ENCODE assay signal across 8 mouse cellular contexts in the genomic region with DNA sequence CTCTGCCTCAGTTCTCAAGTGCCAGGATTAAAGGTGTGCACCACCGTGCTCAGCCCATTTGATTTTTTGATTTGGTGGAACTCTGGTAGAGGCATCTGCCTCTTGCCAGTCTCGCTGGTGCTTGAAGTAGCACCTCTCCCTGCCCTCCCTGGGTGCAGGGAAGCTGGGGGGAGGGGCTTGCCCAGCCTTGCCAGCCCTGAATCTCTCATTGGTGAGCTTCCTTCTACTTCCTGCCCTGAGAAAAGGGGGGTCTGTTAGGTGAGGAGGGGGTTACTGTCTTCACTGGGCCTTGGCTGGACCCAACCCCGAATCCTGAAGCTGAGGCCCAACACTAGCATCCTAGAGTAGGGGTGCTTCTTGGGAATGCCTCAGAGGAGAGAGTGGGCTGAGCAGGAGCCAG. TPM values are rescaled to one million over a fixed set of nuclear protein-coding genes. Genes with fewer than 3 reads are reported as not detected.
DNase-seq lines count a peak whose midpoint lies in the region; ATAC-seq and TF ChIP-seq lines count a peak whose summit lies in the region.

No protein-coding gene starts in this region.

- no peak for TF ChIP-seq CTCF in gastrocnemius, adult 2 months (IDR thresholded peaks at IDR 0.05)

- no peak overlapping the region; the same call in 1 of the 2 replicates for H3K4me2 ChIP-seq in lung, embryonic 15.5 days
- peak overlapping the region; percentile 86 for H3K4me2 ChIP-seq in hindbrain, embryonic 12.5 days (replicated peaks)
- peak overlapping the region; percentile 95 for H3K4me2 ChIP-seq in myocyte (ENCODE audit: low read depth)

- peaks cover 97% of the 10 kb centered on the region for H3K79me2 ChIP-seq in myocyte (ENCODE audit: control insufficient read depth, insufficient read depth)

- peak overlapping the region; percentile 99 for H3K27ac ChIP-seq in gastrocnemius, adult 2 months
- peak overlapping the region; percentile 34 for H3K27ac ChIP-seq in lung, embryonic 15.5 days
- H3K27ac ChIP-seq in hindbrain, embryonic 12.5 days, result 0 out of 2 replicates have a peak overlapping the region, but pooled peaks have one; percentile 2

- no peak overlapping the region for H3ac ChIP-seq in myocyte (ENCODE audit: control insufficient read depth, insufficient read length)

- no peaks in the 10 kb centered on the region for H3K9me3 ChIP-seq in lung, embryonic 15.5 days
- H3K9me3 ChIP-seq in hindbrain, embryonic 12.5 days (replicated peaks), result no peaks in the 10 kb centered on the region

- H3K4me3 ChIP-seq in gastrocnemius, adult 2 months, result peak overlapping the region; percentile 41
- no peak overlapping the region for H3K4me3 ChIP-seq in lung, embryonic 15.5 days
- H3K4me3 ChIP-seq in hindbrain, embryonic 12.5 days, result no peak overlapping the region
- no peak overlapping the region for H3K4me3 ChIP-seq in myocyte

- H3K4me1 ChIP-seq in lung, embryonic 15.5 days, result peaks cover 79% of the 10 kb centered on the region
- peaks cover 71% of the 10 kb centered on the region for H3K4me1 ChIP-seq in hindbrain, embryonic 12.5 days

- ATAC-seq in lung, embryonic 15.5 days (ENCODE audit: borderline replicate concordance, extremely low read depth, low FRiP score, low TSS enrichment), result no peak
- ATAC-seq in hindbrain, embryonic 12.5 days (ENCODE audit: low FRiP score), result no peak
- no peak for ATAC-seq in megakaryocyte progenitor cell, adult 5-6 weeks (replicated peaks; ENCODE audit: poor library complexity)

- WGBS in lung, embryonic 15.5 days, result 42% methylated on average over 3 of the region's 3 CpGs
- 87% methylated on average over 3 of the region's 3 CpGs for WGBS in hindbrain, embryonic 12.5 days

- H3K9ac ChIP-seq in lung, embryonic 15.5 days, result no peak overlapping the region
- peak overlapping the region; percentile 32 for H3K9ac ChIP-seq in hindbrain, embryonic 12.5 days

- no peak for TF ChIP-seq POLR2A in myocyte (IDR thresholded peaks at IDR 0.05; ENCODE audit: insufficient read length, low read depth)

- H3K27me3 ChIP-seq in lung, embryonic 15.5 days, result no peaks in the 10 kb centered on the region
- H3K27me3 ChIP-seq in hindbrain, embryonic 12.5 days, result no peaks in the 10 kb centered on the region
- H3K27me3 ChIP-seq in myocyte (ENCODE audit: control insufficient read depth, insufficient read depth, insufficient read length), result no peaks in the 10 kb centered on the region

- intact Hi-C loops in gastrocnemius, adult 2 months (cut with DNase I), result no loop called here
- intact Hi-C loops in gastrocnemius, postnatal 14 days (cut with DNase I; ENCODE audit: low total_unique reads), result no loop called here

- H3K36me3 ChIP-seq in lung, embryonic 15.5 days, result peaks cover 43% of the 10 kb centered on the region
- H3K36me3 ChIP-seq in hindbrain, embryonic 12.5 days, result peaks cover 58% of the 10 kb centered on the region
- H3K36me3 ChIP-seq in myocyte (ENCODE audit: control insufficient read depth, insufficient read depth), result peaks cover 40% of the 10 kb centered on the region

- no peak for DNase-seq in gastrocnemius, adult 2 months
- DNase-seq in gastrocnemius, postnatal 14 days, result no peak
- no peak for DNase-seq in lung, postnatal 36 days
- DNase-seq in ovary, adult 18-20 months (ENCODE audit: low spot score), result no peak

TF ChIP-seq in myocyte, 11 proteins besides CTCF, POLR2A, EP300 and RAD21:
- TF ChIP-seq USF1 (IDR thresholded peaks at IDR 0.05; ENCODE audit: low read depth), result no peak
- TF ChIP-seq TCF3 (IDR thresholded peaks at IDR 0.05; ENCODE audit: insufficient read length, low read depth), result no peak
- TF ChIP-seq E2F4 (IDR thresholded peaks at IDR 0.05; ENCODE audit: insufficient read depth), result no peak
- no peak for TF ChIP-seq MYOD1 (IDR thresholded peaks at IDR 0.05; ENCODE audit: control insufficient read depth in 1 of 3, insufficient read length in 2 of 3, low read depth in 2 of 3)
- no peak for TF ChIP-seq MYOG (IDR thresholded peaks at IDR 0.05; ENCODE audit: control insufficient read depth in 1 of 3, insufficient read depth in 1 of 3, insufficient read length in 2 of 3, low read depth in 2 of 3)
- no peak for TF ChIP-seq CEBPB (IDR thresholded peaks at IDR 0.05; ENCODE audit: insufficient read depth, poor library complexity, severe bottlenecking)
- TF ChIP-seq TCF12 (IDR thresholded peaks at IDR 0.05; ENCODE audit: insufficient read depth, poor library complexity, severe bottlenecking), result no peak
- no peak for TF ChIP-seq MAX (IDR thresholded peaks at IDR 0.05; ENCODE audit: low read depth)
- TF ChIP-seq POLR2AphosphoS2 (IDR thresholded peaks at IDR 0.05; ENCODE audit: insufficient read length, low read depth), result no peak
- no peak for TF ChIP-seq SRF (IDR thresholded peaks at IDR 0.05; ENCODE audit: control insufficient read depth, insufficient read length, low read depth)
- TF ChIP-seq REST (IDR thresholded peaks at IDR 0.05; ENCODE audit: insufficient read depth, insufficient read length), result no peak

RNA-seq across cellular contexts. Expression of a gene that starts 7.2 kb away (rescaled TPM):
- 10 to 100 TPM; 20.2 to 20.7 TPM for total RNA-seq in gastrocnemius, adult 2 months (2021)
- total RNA-seq in gastrocnemius, postnatal 14 days (2021), result 10 to 100 TPM; 20.1 to 23.1 TPM
- polyA plus RNA-seq in lung, embryonic 15.5 days (2015; fragmentation: Nextera tagmentation; extraction: Ambion mirVana), result 22.2 and 27.8 TPM in 2 replicates
- polyA plus RNA-seq in hindbrain, embryonic 12.5 days (2016; fragmentation: Nextera tagmentation; extraction: Ambion mirVana), result 41.8 and 44.7 TPM in 2 replicates
- 42.3 TPM for polyA plus RNA-seq in myocyte (2012; fragmentation: generic; extraction: Trizol)
- total RNA-seq in megakaryocyte progenitor cell, adult 5-6 weeks (2015), result 9.7 and 18.0 TPM in 2 replicates
- 12.8 and 12.9 TPM in 2 replicates for total RNA-seq in megakaryocyte progenitor cell, adult 5-6 weeks (2017)

Comparison
In these comparisons a context has a peak if more than half of its experiments do, and no peak if none do; other contexts are left out.
1. H3K27ac ChIP-seq: peak in every context shown above with its lines; median percentile 99 in gastrocnemius, adult 2 months; 34 in lung, embryonic 15.5 days; 2 in hindbrain, embryonic 12.5 days.